Mouse (Mus musculus): ENCODE data around the gene Tgfbr1. TPM values are rescaled to one million over a fixed set of nuclear protein-coding genes. Genes with fewer than 3 reads are reported as not detected.

Tgfbr1 gene
- polyA plus RNA-seq, 1 experiment from 2014 or later: 48.6 TPM

Other genes starting within 250 kb of the Tgfbr1 start
- 31.2 and 31.6 TPM in 2 replicates for gene Col15a1, start 145.1 kb upstream of the Tgfbr1 start, polyA plus RNA-seq (2014; fragmentation: Nextera tagmentation; extraction: Ambion mirVana)
- 68.9 and 75.3 TPM in 2 replicates for gene Alg2, start 121.1 kb downstream of the Tgfbr1 start, polyA plus RNA-seq (2014; fragmentation: Nextera tagmentation; extraction: Ambion mirVana)
- gene Sec61b, start 121.4 kb downstream of the Tgfbr1 start, polyA plus RNA-seq (2014; fragmentation: Nextera tagmentation; extraction: Ambion mirVana): 430 and 465 TPM in 2 replicates

All from embryonic facial prominence, embryonic 14.5 days (tissue).